Mouse (Mus musculus) testis, adult 2 months (tissue): ENCODE measurements around the gene Bglap. TPM values are rescaled to one million over a fixed set of nuclear protein-coding genes. Genes with fewer than 3 reads are reported as not detected.

Source experiments
- H3K27ac ChIP-seq: fragments of 200-500 bp; 2 replicates; pipeline ENCODE4 v1.5.1; 2012; ENCODE audit warnings: low read depth, low read length; ENCODE audit not compliant: control insufficient read depth, insufficient read depth
- H3K27me3 ChIP-seq: fragments of 200-500 bp; 2 replicates; pipeline ENCODE4 v1.6.1; 2012; ENCODE audit warnings: mild to moderate bottlenecking, low read length, moderate library complexity; ENCODE audit not compliant: control insufficient read depth, insufficient read depth
- H3K36me3 ChIP-seq: fragments of 200-500 bp; 2 replicates; pipeline ENCODE4 v1.6.1; 2012; ENCODE audit warnings: mild to moderate bottlenecking, low read length; ENCODE audit not compliant: control insufficient read depth, insufficient read depth
- H3K4me1 ChIP-seq: fragments of 200-500 bp; 2 replicates; pipeline ENCODE4 v1.6.1; 2012; ENCODE audit warnings: low read length; ENCODE audit not compliant: control insufficient read depth, insufficient read depth
- H3K4me3 ChIP-seq: fragments of 200-500 bp; 2 replicates; pipeline ENCODE4 v1.5.1; 2012; ENCODE audit warnings: low read depth, mild to moderate bottlenecking, low read length, moderate library complexity, mixed read lengths; ENCODE audit not compliant: control insufficient read depth
- CTCF ChIP-seq: fragments of 200-500 bp; IDR thresholded peaks from 2 replicates; pipeline ENCODE4 v1.5.1; 2012; ENCODE audit warnings: low read depth, mild to moderate bottlenecking, inconsistent platforms, low read length, moderate library complexity; ENCODE audit not compliant: control insufficient read depth, insufficient read depth, insufficient replicate concordance
- POLR2A ChIP-seq: fragments of 200-500 bp; IDR thresholded peaks from 2 replicates; pipeline ENCODE4 v1.6.1; 2012; ENCODE audit warnings: low read depth, mild to moderate bottlenecking, inconsistent platforms, low read length, moderate library complexity; ENCODE audit not compliant: control insufficient read depth
- polyA plus RNA-seq: library from polyadenylated mRNA; depleted of rRNA; stranded (reverse); fragments of >200 nt; gene quantifications from 2 replicates; pipeline ENCODE4 v1.2.3, GENCODE M21; 2012; rRNA removed

Gene Bglap
- polyA plus RNA-seq, 1 experiment, result not detected

DNA sequence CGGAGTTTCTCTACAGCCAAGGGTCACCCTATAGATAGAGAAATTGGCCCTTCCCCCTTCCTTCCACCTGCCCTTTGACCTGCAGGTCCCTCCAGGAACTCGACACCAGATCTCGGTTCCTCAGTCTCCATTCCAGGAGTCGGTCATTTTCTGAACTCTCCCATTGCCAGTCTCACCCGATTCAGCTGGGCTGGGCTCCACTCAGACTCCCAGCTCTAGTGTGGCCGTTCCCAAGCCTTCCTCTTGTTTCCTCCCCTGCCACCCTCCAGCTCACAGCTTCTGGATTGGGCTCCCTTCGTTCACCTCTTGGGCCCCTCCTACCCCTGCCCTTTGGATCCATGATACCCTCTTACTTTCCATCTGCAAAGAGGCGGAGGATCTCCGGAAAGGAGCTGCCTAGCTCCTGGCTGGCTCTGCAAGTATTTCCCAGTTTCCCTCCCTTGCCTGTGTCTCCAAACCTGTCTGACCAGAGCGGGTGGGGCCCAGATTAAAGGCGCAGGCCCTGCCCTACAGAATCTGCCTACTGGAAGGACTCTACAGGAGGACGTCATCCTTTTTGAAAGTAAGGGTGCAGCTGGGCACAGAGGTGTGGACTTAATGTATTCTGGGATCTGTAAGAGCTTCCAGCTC, 50.1 kb downstream of the Bglap start:
- H3K27me3 ChIP-seq, result no peaks in the 10 kb centered on the region
- H3K4me3 ChIP-seq, result no peak overlapping the region
- peaks cover 24% of the 10 kb centered on the region for H3K4me1 ChIP-seq
- no peak overlapping the region for H3K27ac ChIP-seq
- no peak for TF ChIP-seq POLR2A
- TF ChIP-seq CTCF, result no peak
- H3K36me3 ChIP-seq, result no peaks in the 10 kb centered on the region

Other genes starting within 250 kb of the Bglap start
- gene Mef2d, start 242.1 kb downstream of the Bglap start, polyA plus RNA-seq, result 16.0 and 17.6 TPM in 2 replicates
- gene Rhbg, start 129.8 kb downstream of the Bglap start, polyA plus RNA-seq, result 3.3 and 3.9 TPM in 2 replicates
- gene Gm38392, start 97.3 kb downstream of the Bglap start, polyA plus RNA-seq, result 2.2 and 2.8 TPM in 2 replicates
- gene Tsacc, start 87.5 kb downstream of the Bglap start, polyA plus RNA-seq, result 654 and 688 TPM in 2 replicates
- 342 and 349 TPM in 2 replicates for gene Cct3, start 87.3 kb downstream of the Bglap start, polyA plus RNA-seq
- 21.7 and 22.5 TPM in 2 replicates for gene Glmp, start 59.4 kb downstream of the Bglap start, polyA plus RNA-seq
- 9.5 TPM in 2 replicates for gene Tmem79, start 48.3 kb downstream of the Bglap start, polyA plus RNA-seq
- gene Smg5, start 48.2 kb downstream of the Bglap start, polyA plus RNA-seq, result 105 and 112 TPM in 2 replicates
- gene Paqr6, start 19.9 kb downstream of the Bglap start, polyA plus RNA-seq, result 6.2 and 6.4 TPM in 2 replicates
- gene Bglap3, start 11.7 kb downstream of the Bglap start, polyA plus RNA-seq, result 1.7 TPM in 1 of 2 replicates, not detected in the other
- 0.31 and 0.42 TPM in 2 replicates for gene Bglap2, start 5.8 kb downstream of the Bglap start, polyA plus RNA-seq
- 27.5 and 27.9 TPM in 2 replicates for gene Pmf1, start 25.9 kb upstream of the Bglap start, polyA plus RNA-seq
- 12.2 and 12.7 TPM in 2 replicates for gene Slc25a44, start 40.7 kb upstream of the Bglap start, polyA plus RNA-seq
- 58.9 and 66.2 TPM in 2 replicates for gene Sema4a, start 76.7 kb upstream of the Bglap start, polyA plus RNA-seq
- gene Lmna, start 125.5 kb upstream of the Bglap start, polyA plus RNA-seq, result 14.4 and 16.7 TPM in 2 replicates
- 1.4 and 1.5 TPM in 2 replicates for gene Mex3a, start 147.9 kb upstream of the Bglap start, polyA plus RNA-seq
- gene Rab25, start 163.8 kb upstream of the Bglap start, polyA plus RNA-seq, result 0.10 and 1.9 TPM in 2 replicates
- 46.9 and 53.9 TPM in 2 replicates for gene Lamtor2, start 168.6 kb upstream of the Bglap start, polyA plus RNA-seq
- 51.4 and 55.3 TPM in 2 replicates for gene Ubqln4, start 169.3 kb upstream of the Bglap start, polyA plus RNA-seq
- 128 and 161 TPM in 2 replicates for gene Ssr2, start 191.4 kb upstream of the Bglap start, polyA plus RNA-seq
- 512 and 614 TPM in 2 replicates for gene Arhgef2, start 221.5 kb upstream of the Bglap start, polyA plus RNA-seq